Mouse (Mus musculus) stomach, postnatal 0 days (tissue): Measurements from ENCODE around the gene Cnksr1.

ENCODE experiments used
- CTCF ChIP-seq: IDR thresholded peaks from 2 replicates; pipeline ENCODE4 v1.5.1; 2016; ENCODE audit warnings: antibody characterized with exemption, low read depth, mild to moderate bottlenecking, moderate library complexity
- EP300 ChIP-seq: optimal IDR thresholded peaks from 2 replicates; pipeline ENCODE3; 2016; ENCODE audit warnings: antibody characterized with exemption

DNA sequence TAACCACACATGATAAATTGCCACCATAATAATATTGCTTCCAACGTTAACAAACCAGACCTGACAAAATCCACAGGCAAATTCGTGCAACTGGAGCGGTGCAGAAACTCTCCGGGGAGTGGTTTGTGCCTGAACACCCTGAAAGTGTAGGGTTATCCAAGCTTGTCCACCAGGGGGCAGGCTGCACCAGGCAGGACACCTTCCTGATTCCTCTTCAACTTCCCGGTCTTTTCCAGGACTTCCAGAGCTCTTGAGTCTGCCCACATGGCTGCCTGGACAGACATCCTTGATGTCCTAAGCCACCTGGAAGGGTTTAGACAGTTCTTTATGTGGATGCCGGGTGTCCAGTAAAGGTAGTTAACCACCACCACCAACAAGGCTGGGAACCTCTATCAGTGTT, 25.0 kb upstream of the Cnksr1 start:
- no peak for TF ChIP-seq EP300
- TF ChIP-seq CTCF: peak; percentile 84
